Mouse (Mus musculus): ENCODE data around the gene Chchd3.

The Chchd3 gene

GRCm38 (mm10) chr6:33001271-33001670, 58.8 kb downstream of the Chchd3 start:
- DNase-seq, result no peak

- DNase-seq, result no peak
These were observed 63.5 kb downstream of the Chchd3 start for GRCm38 (mm10) chr6:32996597-32996996.

GRCm38 (mm10) chr6:32993847-32994246, 66.2 kb downstream of the Chchd3 start:
- DNase-seq, result no peak

- DNase-seq, result no peak
These were observed 69.9 kb downstream of the Chchd3 start for GRCm38 (mm10) chr6:32990061-32990633.

GRCm38 (mm10) chr6:32988561-32988960, 71.5 kb downstream of the Chchd3 start:
- no peak for DNase-seq

GRCm38 (mm10) chr6:32983876-32984275, 76.2 kb downstream of the Chchd3 start:
- no peak for DNase-seq

- DNase-seq, result no peak
These were observed 78.8 kb downstream of the Chchd3 start for GRCm38 (mm10) chr6:32981253-32981652.

GRCm38 (mm10) chr6:32978811-32979210, 81.2 kb downstream of the Chchd3 start:
- no peak for DNase-seq

GRCm38 (mm10) chr6:32971926-32972325, 88.1 kb downstream of the Chchd3 start:
- no peak for DNase-seq

GRCm38 (mm10) chr6:32968971-32969370, 91.1 kb downstream of the Chchd3 start:
- DNase-seq, result no peak

- DNase-seq, result no peak
These were observed 98.0 kb downstream of the Chchd3 start for GRCm38 (mm10) chr6:32962048-32962447.

GRCm38 (mm10) chr6:32961477-32961876, 98.6 kb downstream of the Chchd3 start:
- DNase-seq, result no peak

- no peak for DNase-seq
These were observed 100.1 kb downstream of the Chchd3 start for GRCm38 (mm10) chr6:32959816-32960550.

- no peak for DNase-seq
These were observed 104.6 kb downstream of the Chchd3 start for GRCm38 (mm10) chr6:32955481-32955880.

GRCm38 (mm10) chr6:32950973-32951372, 109.1 kb downstream of the Chchd3 start:
- no peak for DNase-seq

- DNase-seq, result no peak
These were observed 110.4 kb downstream of the Chchd3 start for GRCm38 (mm10) chr6:32949702-32950101.

- DNase-seq, result no peak
These were observed 112.8 kb downstream of the Chchd3 start for GRCm38 (mm10) chr6:32947225-32947624.

GRCm38 (mm10) chr6:32944956-32945355, 115.1 kb downstream of the Chchd3 start:
- DNase-seq, result no peak

GRCm38 (mm10) chr6:32943651-32944050, 116.4 kb downstream of the Chchd3 start:
- no peak for DNase-seq

GRCm38 (mm10) chr6:32940299-32940698, 119.8 kb downstream of the Chchd3 start:
- DNase-seq, result no peak

- no peak for DNase-seq
These were observed 122.4 kb downstream of the Chchd3 start for GRCm38 (mm10) chr6:32937643-32938042.

GRCm38 (mm10) chr6:32936794-32937193, 123.3 kb downstream of the Chchd3 start:
- DNase-seq, result no peak

GRCm38 (mm10) chr6:32936365-32936764, 123.7 kb downstream of the Chchd3 start:
- DNase-seq, result no peak

GRCm38 (mm10) chr6:32935576-32935975, 124.5 kb downstream of the Chchd3 start:
- no peak for DNase-seq
